Mouse (Mus musculus): ENCODE results near the gene Stat5b.

GRCm38 (mm10) chr11:100816801-100817200 is 33.7 kb downstream of the Stat5b start:
- TF ChIP-seq GATA1 (IDR thresholded peaks at IDR 0.05; ENCODE audit: low read length) (no peak), TAL1 (IDR thresholded peaks at IDR 0.05; ENCODE audit: low read length) (no peak)

All from erythroblast, embryonic 14.5 days (primary cell).